Mouse (Mus musculus) stomach, postnatal 0 days (tissue): ENCODE measurements at regions not wholly inside any gene's neighbourhood (a gene's known extent, or its start where the extent isn't known, plus 50 kb on each side); places are given as distances from the start of the nearest gene placed in this dataset.

Experiments used
- CTCF ChIP-seq: IDR thresholded peaks from 2 replicates; pipeline ENCODE4 v1.5.1; 2016; ENCODE audit warnings: antibody characterized with exemption, low read depth, mild to moderate bottlenecking, moderate library complexity
- EP300 ChIP-seq: optimal IDR thresholded peaks from 2 replicates; pipeline ENCODE3; 2016; ENCODE audit warnings: antibody characterized with exemption

- TF ChIP-seq CTCF (no peak), EP300 (no peak)
These were observed 69.9 kb upstream of the Unc5a start for GRCm38 (mm10) chr13:54879325-54879724.
